Mouse (Mus musculus) limb, embryonic 14.5 days (tissue): ENCODE measurements at regions not wholly inside any gene's neighbourhood (a gene's known extent, or its start where the extent isn't known, plus 50 kb on each side); places are given as distances from the start of the nearest gene placed in this dataset.

Experiments
- ATAC-seq: fragments of 200-750 bp; cut with Nextera tagmentation; 2 replicates; pipeline ENCODE4 v1.8.0; 2017; ENCODE audit warnings: low read depth, moderate number of reproducible peaks, moderate TSS enrichment; ENCODE audit not compliant: low FRiP score
- DNase-seq: peaks from one replicate; pipeline ENCODE4 v3.0.0-alpha.2; 2015; ENCODE audit warnings: low spot score
- H3K27ac ChIP-seq: fragments of 300-500 bp; sonication (generic); replicated peaks from 2 replicates; pipeline ENCODE4 v1.5.1; 2014; ENCODE audit warnings: low read depth, mild to moderate bottlenecking, low read length, moderate library complexity, mixed read lengths
- H3K27me3 ChIP-seq: fragments of 300-500 bp; sonication (generic); 2 replicates; pipeline ENCODE4 v1.6.1; 2014; ENCODE audit warnings: low read length, mixed read lengths; ENCODE audit not compliant: control insufficient read depth, insufficient read depth
- H3K36me3 ChIP-seq: fragments of 300-500 bp; sonication (generic); 2 replicates; pipeline ENCODE4 v1.6.1; 2014; ENCODE audit warnings: mild to moderate bottlenecking, low read length, moderate library complexity, mixed read lengths; ENCODE audit not compliant: control insufficient read depth, insufficient read depth
- H3K4me1 ChIP-seq: fragments of 300-500 bp; sonication (generic); 2 replicates; pipeline ENCODE4 v1.6.1; 2014; ENCODE audit warnings: antibody characterized with exemption, low read length, mixed read lengths; ENCODE audit not compliant: control insufficient read depth, insufficient read depth
- H3K4me2 ChIP-seq: fragments of 300-500 bp; sonication (generic); replicated peaks from 2 replicates; pipeline ENCODE4 v1.6.1; 2014; ENCODE audit warnings: low read depth, mild to moderate bottlenecking, low read length, moderate library complexity; ENCODE audit not compliant: severe bottlenecking
- H3K4me3 ChIP-seq: fragments of 300-500 bp; sonication (generic); replicated peaks from 2 replicates; pipeline ENCODE4 v1.5.1; 2014; ENCODE audit warnings: low read length
- H3K9ac ChIP-seq: fragments of 300-500 bp; sonication (generic); 2 replicates; pipeline ENCODE4 v1.6.1; 2014; ENCODE audit warnings: mild to moderate bottlenecking, low read depth, low read length, moderate library complexity; ENCODE audit not compliant: severe bottlenecking
- H3K9me3 ChIP-seq: fragments of 300-500 bp; sonication (generic); 2 replicates; pipeline ENCODE4 v1.6.1; 2016; ENCODE audit warnings: low read length; ENCODE audit not compliant: control insufficient read depth
- POLR2A ChIP-seq: fragments of 200-500 bp; IDR thresholded peaks from 2 replicates; pipeline ENCODE4 v1.8.0; 2012; ENCODE audit warnings: inconsistent platforms, mild to moderate bottlenecking, moderate library complexity, borderline replicate concordance; ENCODE audit not compliant: insufficient read depth, insufficient read length; ENCODE audit errors: extremely low read depth
- WGBS: fragments of 180-500 bp; shearing (Covaris S2); extraction: QIAGEN DNeasy Blood & Tissue Kit; methylation state at CpG from one replicate; pipeline ENCODE4 v1.1.7; 2014; 5-methylcytosine and 5-hydroxymethylcytosine counted together

DNA sequence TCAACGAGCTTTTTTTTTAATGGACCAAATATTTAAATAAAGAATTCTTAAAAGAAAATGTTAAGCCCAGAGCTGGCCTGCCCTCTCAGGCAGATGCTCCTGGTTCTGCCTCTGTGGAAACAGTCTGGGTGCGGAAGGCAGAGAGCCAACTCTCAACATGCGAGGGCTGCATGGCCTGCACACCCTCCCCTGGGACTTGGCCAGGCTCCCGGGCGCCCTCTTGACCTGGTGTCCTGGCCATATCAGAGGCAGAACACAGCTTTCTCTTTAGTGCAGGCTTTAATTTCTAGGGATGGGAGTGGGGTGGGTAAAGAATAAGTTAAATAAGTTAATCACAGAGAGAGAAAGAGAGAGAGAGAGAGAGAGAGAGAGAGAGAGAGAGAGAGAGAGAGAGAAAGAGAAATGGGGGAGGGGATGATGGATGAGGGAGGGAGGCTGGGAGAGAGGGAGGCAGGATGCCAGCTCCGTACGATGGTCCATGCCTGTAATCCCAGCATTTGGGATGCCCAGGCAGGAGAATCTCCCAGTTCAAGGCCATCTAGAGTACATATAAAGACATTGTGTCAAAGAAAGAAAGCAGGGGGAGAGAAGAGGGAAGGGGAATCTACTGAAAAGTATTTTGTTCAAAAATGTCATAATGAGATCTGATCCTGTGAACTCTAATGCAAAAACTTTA lies 123.2 kb upstream of the Plekha5 start:
- TF ChIP-seq POLR2A: no peak
- ATAC-seq: no peak
- DNase-seq: no peak
- Histone ChIP-seq H3K27me3 (no peaks in the 10 kb centered on the region), H3K36me3 (no peaks in the 10 kb centered on the region), H3K4me2 (no peak overlapping the region), H3K4me1 (0 out of 2 replicates have a peak, but pooled peaks cover 4% of the 10 kb centered on the region), H3K4me3 (no peak overlapping the region), H3K9ac (no peak overlapping the region), H3K9me3 (no peaks in the 10 kb centered on the region), H3K27ac (no peak overlapping the region)
- 51% methylated on average over 7 of the region's 7 CpGs for WGBS

DNA sequence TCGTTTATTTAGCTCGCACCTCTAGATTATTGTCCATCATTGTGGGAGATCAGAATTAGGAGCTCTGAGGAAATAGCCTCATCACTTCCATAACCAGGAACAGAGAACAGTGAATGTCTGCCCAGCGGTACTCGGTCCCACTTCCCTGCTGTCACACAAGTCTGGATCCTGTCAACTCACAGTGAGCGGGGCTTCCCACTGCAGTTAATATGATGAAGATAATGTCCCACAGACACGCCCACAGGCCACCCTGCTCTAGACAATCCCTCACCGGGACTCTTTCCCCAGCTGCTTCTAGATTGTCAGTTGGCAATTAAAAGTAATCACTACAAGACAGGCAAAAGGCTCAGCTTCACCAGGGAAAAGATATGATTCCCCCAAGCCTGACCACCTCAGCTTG lies 124.2 kb upstream of the Plekha5 start:
- DNase-seq (no peak), ATAC-seq (no peak)
- H3K9ac ChIP-seq: no peak overlapping the region
- no peak overlapping the region for H3K4me3 ChIP-seq
- H3K4me2 ChIP-seq: no peak overlapping the region
- TF ChIP-seq POLR2A: no peak
- H3K9me3 ChIP-seq: no peaks in the 10 kb centered on the region
- H3K36me3 ChIP-seq: no peaks in the 10 kb centered on the region
- 42% methylated on average over 7 of the region's 7 CpGs for WGBS
- no peaks in the 10 kb centered on the region for H3K27me3 ChIP-seq
- H3K4me1 ChIP-seq: 0 out of 2 replicates have a peak, but pooled peaks cover 4% of the 10 kb centered on the region
- no peak overlapping the region for H3K27ac ChIP-seq

DNA sequence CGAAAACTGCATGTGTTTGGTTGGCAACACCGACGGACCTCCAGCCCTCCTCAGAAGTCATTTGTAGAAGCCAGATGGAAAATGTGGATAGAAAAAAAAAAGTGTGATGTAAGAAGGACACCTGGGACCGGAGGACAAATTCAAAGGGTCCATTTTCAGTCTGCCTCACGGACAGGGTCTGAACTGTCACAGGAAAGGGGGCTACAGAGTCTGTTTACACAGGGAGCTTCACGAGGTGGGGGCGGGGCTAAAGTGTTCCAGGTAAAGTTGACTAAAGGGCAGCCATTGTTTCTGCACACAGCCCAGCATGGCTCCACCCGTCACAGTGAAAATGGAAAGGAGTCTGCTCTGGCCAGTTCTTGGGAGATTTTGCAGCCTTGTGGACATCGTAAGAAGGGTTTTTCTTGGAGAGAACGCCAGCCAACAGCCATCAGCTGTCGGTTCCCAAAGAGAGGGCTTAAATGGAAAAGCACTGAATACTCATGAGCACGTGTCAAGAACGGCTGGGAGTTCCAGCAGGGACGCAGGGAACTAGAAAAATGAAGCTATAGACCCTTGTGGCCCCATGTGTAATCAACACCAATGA lies 125.8 kb upstream of the Plekha5 start:
- H3K4me2 ChIP-seq: no peak overlapping the region
- no peaks in the 10 kb centered on the region for H3K36me3 ChIP-seq
- no peak for ATAC-seq
- TF ChIP-seq POLR2A: no peak
- H3K4me1 ChIP-seq: 0 out of 2 replicates have a peak, but pooled peaks cover 4% of the 10 kb centered on the region
- WGBS: 72% methylated on average over 14 of the region's 14 CpGs
- no peak for DNase-seq
- H3K27ac ChIP-seq: no peak overlapping the region
- H3K9me3 ChIP-seq: no peaks in the 10 kb centered on the region
- H3K4me3 ChIP-seq: no peak overlapping the region
- no peak overlapping the region for H3K9ac ChIP-seq
- no peaks in the 10 kb centered on the region for H3K27me3 ChIP-seq

DNA sequence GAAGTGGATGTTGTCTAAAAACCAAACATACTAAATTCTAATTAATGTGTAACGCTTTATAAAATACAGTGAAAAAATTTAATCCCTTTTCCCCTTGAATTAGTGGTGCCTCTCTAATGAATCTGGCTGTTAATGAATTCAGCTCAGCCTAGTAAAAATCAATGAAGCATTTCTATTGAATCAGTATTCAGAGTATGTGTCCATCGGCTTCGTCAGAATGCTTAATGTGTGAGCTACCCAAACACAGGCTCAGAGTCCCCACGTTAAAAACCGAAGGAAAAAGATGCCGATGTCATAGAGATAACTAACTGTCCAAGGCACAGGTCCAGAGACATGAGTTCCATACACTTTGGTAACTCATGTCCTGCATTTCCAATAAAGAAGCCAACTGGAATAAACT lies 126.3 kb upstream of the Plekha5 start:
- no peak overlapping the region for H3K4me3 ChIP-seq
- WGBS: 80% methylated on average over 6 of the region's 6 CpGs
- no peaks in the 10 kb centered on the region for H3K36me3 ChIP-seq
- DNase-seq: no peak
- ATAC-seq: no peak
- no peak overlapping the region for H3K9ac ChIP-seq
- 0 out of 2 replicates have a peak, but pooled peaks cover 4% of the 10 kb centered on the region for H3K4me1 ChIP-seq
- no peak overlapping the region for H3K4me2 ChIP-seq
- H3K9me3 ChIP-seq: no peaks in the 10 kb centered on the region
- TF ChIP-seq POLR2A: no peak
- no peaks in the 10 kb centered on the region for H3K27me3 ChIP-seq
- H3K27ac ChIP-seq: no peak overlapping the region

DNA sequence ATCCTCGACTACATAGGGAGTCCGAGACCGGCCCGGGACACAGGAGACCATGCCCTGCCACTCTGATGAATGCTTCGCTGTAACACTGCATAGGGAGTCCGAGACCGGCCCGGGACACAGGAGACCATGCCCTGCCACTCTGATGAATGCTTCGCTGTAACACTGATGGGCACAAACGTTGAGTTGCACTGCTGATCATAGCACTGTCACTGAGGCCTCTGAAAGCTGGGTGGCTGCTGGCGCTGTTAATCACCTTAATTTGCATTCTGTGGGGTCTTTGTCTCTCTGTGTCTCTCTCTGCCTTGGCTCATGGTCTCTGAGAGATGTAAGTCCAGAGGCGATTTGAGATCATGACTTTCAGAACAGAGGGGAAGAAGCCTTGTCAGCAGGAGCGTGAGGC lies 133.7 kb upstream of the Plekha5 start:
- Histone ChIP-seq H3K4me1 (no peaks in the 10 kb centered on the region), H3K4me2 (no peak overlapping the region), H3K9ac (no peak overlapping the region), H3K4me3 (no peak overlapping the region), H3K9me3 (no peaks in the 10 kb centered on the region), H3K36me3 (no peaks in the 10 kb centered on the region), H3K27me3 (no peaks in the 10 kb centered on the region), H3K27ac (no peak overlapping the region)
- DNase-seq: no peak
- no peak for ATAC-seq
- TF ChIP-seq POLR2A: no peak
- 68% methylated on average over 12 of the region's 13 CpGs for WGBS

DNA sequence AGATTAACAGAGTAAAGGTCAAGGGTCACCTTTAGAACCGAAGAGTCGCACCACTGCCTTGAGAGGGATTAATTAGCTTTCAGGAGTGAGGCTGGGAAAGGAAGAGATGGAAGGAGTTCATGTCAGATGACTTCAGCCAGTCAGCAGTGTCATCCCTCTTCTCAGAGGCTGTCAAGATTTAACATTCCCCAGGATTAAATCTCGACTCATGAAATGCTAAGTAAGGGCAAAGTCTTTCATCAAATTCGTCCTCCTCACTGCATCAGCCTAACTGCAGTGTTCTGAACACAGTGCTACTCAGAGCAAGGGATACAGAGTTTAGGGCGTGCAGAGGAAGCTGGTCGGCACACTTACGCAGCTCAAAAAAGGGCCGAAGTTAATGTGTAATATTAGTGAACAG lies 135.1 kb upstream of the Plekha5 start:
- H3K9me3 ChIP-seq: no peaks in the 10 kb centered on the region
- H3K4me3 ChIP-seq: no peak overlapping the region
- 46% methylated on average over 8 of the region's 8 CpGs for WGBS
- no peak overlapping the region for H3K4me2 ChIP-seq
- ATAC-seq: no peak
- no peak for TF ChIP-seq POLR2A
- no peak for DNase-seq
- no peaks in the 10 kb centered on the region for H3K36me3 ChIP-seq
- no peak overlapping the region for H3K9ac ChIP-seq
- H3K27me3 ChIP-seq: no peaks in the 10 kb centered on the region
- H3K27ac ChIP-seq: no peak overlapping the region
- H3K4me1 ChIP-seq: no peaks in the 10 kb centered on the region
